Mouse (Mus musculus) lung, postnatal 36 days (tissue): ENCODE measurements at regions not wholly inside any gene's neighbourhood (a gene's known extent, or its start where the extent isn't known, plus 50 kb on each side); places are given as distances from the start of the nearest gene placed in this dataset.

Experiments
- DNase-seq: peaks from one replicate; pipeline ENCODE4 v3.0.0; 2022; ENCODE audit warnings: mixed read lengths

- no peak for DNase-seq
These were observed 79.0 kb downstream of the Arl4c start for GRCm38 (mm10) chr1:88623040-88623439.

- DNase-seq, result no peak
These were observed 79.7 kb downstream of the Arl4c start for GRCm38 (mm10) chr1:88622356-88622755.

- DNase-seq, result peak; percentile 20
These were observed 80.8 kb downstream of the Arl4c start for GRCm38 (mm10) chr1:88621214-88621613.

- no peak for DNase-seq
These were observed 89.0 kb downstream of the Arl4c start for GRCm38 (mm10) chr1:88613007-88613406.

- peak; percentile 25 for DNase-seq
These were observed 90.8 kb downstream of the Arl4c start for GRCm38 (mm10) chr1:88611241-88611640.

- DNase-seq, result no peak
These were observed 91.2 kb downstream of the Arl4c start for GRCm38 (mm10) chr1:88610810-88611209.

- DNase-seq, result no peak
These were observed 93.2 kb downstream of the Arl4c start for GRCm38 (mm10) chr1:88608826-88609225.

GRCm38 (mm10) chr1:88608236-88608635 is 93.8 kb downstream of the Arl4c start:
- DNase-seq, result peak; percentile 21

GRCm38 (mm10) chr1:88605616-88606190 is 95.8 kb upstream of the Glrp1 start:
- peak; percentile 78 for DNase-seq

GRCm38 (mm10) chr1:88602241-88602640 is 92.4 kb upstream of the Glrp1 start:
- DNase-seq, result no peak

GRCm38 (mm10) chr1:88601801-88602200 is 91.9 kb upstream of the Glrp1 start:
- DNase-seq, result no peak

- no peak for DNase-seq
These were observed 90.3 kb upstream of the Glrp1 start for GRCm38 (mm10) chr1:88600145-88600544.

- no peak for DNase-seq
These were observed 84.8 kb upstream of the Glrp1 start for GRCm38 (mm10) chr1:88594484-88595254.

- no peak for DNase-seq
These were observed 82.2 kb upstream of the Glrp1 start for GRCm38 (mm10) chr1:88592036-88592435.

- DNase-seq, result no peak
These were observed 81.0 kb upstream of the Glrp1 start for GRCm38 (mm10) chr1:88590802-88591380.

GRCm38 (mm10) chr1:88588747-88589146 is 78.9 kb upstream of the Glrp1 start:
- no peak for DNase-seq

- DNase-seq, result peak; percentile 70
These were observed 77.3 kb upstream of the Glrp1 start for GRCm38 (mm10) chr1:88586823-88587820.

GRCm38 (mm10) chr1:88586128-88586527 is 76.3 kb upstream of the Glrp1 start:
- DNase-seq, result no peak

- DNase-seq, result no peak
These were observed 74.7 kb upstream of the Glrp1 start for GRCm38 (mm10) chr1:88584515-88585033.

GRCm38 (mm10) chr1:88578231-88578620 is 68.4 kb upstream of the Glrp1 start:
- no peak for DNase-seq

GRCm38 (mm10) chr1:88577498-88578230 is 67.8 kb upstream of the Glrp1 start:
- DNase-seq, result no peak
